Mouse (Mus musculus): Measurements from ENCODE around the gene Ttll13.

DNA sequence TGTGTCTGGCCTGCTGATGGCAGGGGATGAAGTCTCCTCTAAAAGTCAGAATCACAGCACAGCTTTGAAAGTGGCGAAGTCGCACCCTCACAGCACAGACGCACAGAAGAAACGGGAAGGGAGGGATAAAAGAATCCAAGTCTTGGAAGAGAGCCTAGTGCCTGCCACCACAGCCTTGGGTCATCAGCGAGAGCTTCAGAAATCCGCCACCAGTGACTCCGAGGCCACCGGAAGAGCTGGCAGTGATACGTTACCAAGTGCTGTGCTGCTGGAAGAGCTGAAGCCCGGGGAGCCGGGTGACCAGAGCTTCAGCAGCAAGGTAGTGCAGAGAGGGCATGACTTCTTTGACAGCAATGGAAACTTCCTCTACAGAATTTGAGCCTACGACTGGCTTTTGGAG, 18.4 kb downstream of the Ttll13 start:
- TF ChIP-seq GATA1 (IDR thresholded peaks at IDR 0.05; ENCODE audit: borderline replicate concordance, low read length) (no peak), FLI1 (IDR thresholded peaks at IDR 0.05; ENCODE audit: low read length) (no peak)
